Mouse (Mus musculus) small intestine, adult 2 months (tissue): Measurements from ENCODE around the gene Senp8. TPM values are rescaled to one million over a fixed set of nuclear protein-coding genes. Genes with fewer than 3 reads are reported as not detected.

Source experiments
- H3K27ac ChIP-seq: fragments of 200-500 bp; 2 replicates; pipeline ENCODE4 v1.5.1; 2012; ENCODE audit warnings: low read depth, low read length, control low read depth, inconsistent platforms; ENCODE audit not compliant: insufficient read depth
- H3K27me3 ChIP-seq: fragments of 200-500 bp; 2 replicates; pipeline ENCODE4 v1.6.1; 2012; ENCODE audit warnings: mild to moderate bottlenecking, moderate library complexity, low read length, inconsistent platforms; ENCODE audit not compliant: control insufficient read depth, insufficient read depth
- H3K36me3 ChIP-seq: fragments of 200-500 bp; 2 replicates; pipeline ENCODE4 v1.6.1; 2012; ENCODE audit warnings: mild to moderate bottlenecking, low read length, control low read depth, inconsistent platforms; ENCODE audit not compliant: control insufficient read depth, insufficient read depth
- H3K4me1 ChIP-seq: fragments of 200-500 bp; 2 replicates; pipeline ENCODE4 v1.6.1; 2012; ENCODE audit warnings: low read length, inconsistent platforms, mixed read lengths; ENCODE audit not compliant: control insufficient read depth, insufficient read depth, insufficient read length
- H3K4me3 ChIP-seq: fragments of 200-500 bp; 2 replicates; pipeline ENCODE4 v1.5.1; 2012; ENCODE audit warnings: low read depth, mild to moderate bottlenecking, control low read depth, inconsistent platforms, low read length, moderate library complexity
- CTCF ChIP-seq: fragments of 200-500 bp; IDR thresholded peaks from 2 replicates; pipeline ENCODE4 v1.5.1; 2012; ENCODE audit warnings: low read depth, mild to moderate bottlenecking, control low read depth, inconsistent platforms, low read length, moderate library complexity, mixed read lengths; ENCODE audit not compliant: insufficient replicate concordance, insufficient read length; ENCODE audit errors: extremely low read depth
- POLR2A ChIP-seq: fragments of 200-500 bp; IDR thresholded peaks from 2 replicates; pipeline ENCODE4 v1.6.1; 2012; ENCODE audit warnings: low read depth, mild to moderate bottlenecking, control low read depth, inconsistent platforms, low read length, moderate library complexity
- WGBS: fragments of 180-500 bp; shearing (Covaris S2); methylation state at CpG from one replicate; pipeline ENCODE4 v1.1.7; 2018; 5-methylcytosine and 5-hydroxymethylcytosine counted together
- polyA plus RNA-seq: library from polyadenylated mRNA; depleted of rRNA; stranded (reverse); fragments of >200 nt; gene quantifications from 2 replicates; pipeline ENCODE4 v1.2.3, GENCODE M21; 2012

Senp8 gene
- polyA plus RNA-seq, 1 experiment, result 1.5 TPM

- no peak overlapping the region for H3K4me3 ChIP-seq
- no peaks in the 10 kb centered on the region for H3K27me3 ChIP-seq
- H3K27ac ChIP-seq, result peak overlapping the region; percentile 26
- no peak for TF ChIP-seq CTCF
- no peak for TF ChIP-seq POLR2A
- 18% methylated on average over 7 of the region's 7 CpGs for WGBS
- no peaks in the 10 kb centered on the region for H3K36me3 ChIP-seq
- H3K4me1 ChIP-seq, result peaks cover 15% of the 10 kb centered on the region; the same call in 1 of the 2 replicates
Measured at GRCm38 (mm10) chr9:59716275-59716898, 34.1 kb downstream of the Senp8 start.

GRCm38 (mm10) chr9:59709225-59709624 lies 41.3 kb downstream of the Senp8 start:
- Histone ChIP-seq H3K36me3 (no peaks in the 10 kb centered on the region), H3K27me3 (no peaks in the 10 kb centered on the region), H3K27ac (no peak overlapping the region), H3K4me3 (no peak overlapping the region), H3K4me1 (peaks cover 22% of the 10 kb centered on the region; the same call in 1 of the 2 replicates)
- no peak for TF ChIP-seq POLR2A
- no peak for TF ChIP-seq CTCF
- 55% methylated on average over 3 of the region's 3 CpGs for WGBS

GRCm38 (mm10) chr9:59706850-59707825 lies 43.4 kb downstream of the Senp8 start:
- WGBS, result 26% methylated on average over 10 of the region's 10 CpGs
- no peak for TF ChIP-seq CTCF
- no peak for TF ChIP-seq POLR2A
- H3K27ac ChIP-seq, result peak overlapping the region; percentile 92

GRCm38 (mm10) chr9:59703099-59703498 lies 47.4 kb downstream of the Senp8 start:
- H3K36me3 ChIP-seq, result no peaks in the 10 kb centered on the region
- peaks cover 43% of the 10 kb centered on the region; the same call in 1 of the 2 replicates for H3K4me1 ChIP-seq
- no peaks in the 10 kb centered on the region for H3K27me3 ChIP-seq
- no peak for TF ChIP-seq CTCF
- TF ChIP-seq POLR2A, result no peak
- WGBS, result 34% methylated on average over 6 of the region's 6 CpGs
- H3K4me3 ChIP-seq, result no peak overlapping the region
- peak overlapping the region; percentile 72 for H3K27ac ChIP-seq

More at GRCm38 (mm10) chr9:59706850-59707825, 43.4 kb downstream of the Senp8 start:
- Histone ChIP-seq H3K36me3 (no peaks in the 10 kb centered on the region), H3K4me1 (peaks cover 33% of the 10 kb centered on the region; the same call in 1 of the 2 replicates), H3K27me3 (no peaks in the 10 kb centered on the region), H3K4me3 (no peak overlapping the region)

- WGBS, result 79% methylated on average over 7 of the region's 7 CpGs
- Histone ChIP-seq H3K36me3 (no peaks in the 10 kb centered on the region), H3K27ac (no peak overlapping the region), H3K4me3 (no peak overlapping the region), H3K4me1 (peaks cover 31% of the 10 kb centered on the region; the same call in 1 of the 2 replicates), H3K27me3 (no peaks in the 10 kb centered on the region)
- TF ChIP-seq CTCF (no peak), POLR2A (no peak)
Measured at GRCm38 (mm10) chr9:59701094-59701493, 49.4 kb downstream of the Senp8 start.

- Histone ChIP-seq H3K27ac (no peak overlapping the region), H3K4me3 (no peak overlapping the region), H3K27me3 (no peaks in the 10 kb centered on the region), H3K4me1 (peaks cover 35% of the 10 kb centered on the region), H3K36me3 (no peaks in the 10 kb centered on the region)
- no peak for TF ChIP-seq POLR2A
- WGBS, result 83% methylated on average over 3 of the region's 3 CpGs
Measured at GRCm38 (mm10) chr9:59696381-59696780, 54.1 kb downstream of the Senp8 start.

GRCm38 (mm10) chr9:59695451-59695813 lies 55.1 kb downstream of the Senp8 start:
- H3K36me3 ChIP-seq, result no peaks in the 10 kb centered on the region
- no peaks in the 10 kb centered on the region for H3K27me3 ChIP-seq
- H3K4me3 ChIP-seq, result no peak overlapping the region
- WGBS, result 49% methylated on average over 3 of the region's 3 CpGs
- no peak for TF ChIP-seq CTCF
- TF ChIP-seq POLR2A, result no peak
- peaks cover 36% of the 10 kb centered on the region for H3K4me1 ChIP-seq
- H3K27ac ChIP-seq, result peak overlapping the region; percentile 80; the same call in 1 of the 2 replicates
